Mouse (Mus musculus): ENCODE measurements around the gene Gm20388. TPM values are rescaled to one million over a fixed set of nuclear protein-coding genes. Genes with fewer than 3 reads are reported as not detected.

Gene Gm20388
- polyA plus RNA-seq, 1 experiment from 2014 or later: not detected

DNA sequence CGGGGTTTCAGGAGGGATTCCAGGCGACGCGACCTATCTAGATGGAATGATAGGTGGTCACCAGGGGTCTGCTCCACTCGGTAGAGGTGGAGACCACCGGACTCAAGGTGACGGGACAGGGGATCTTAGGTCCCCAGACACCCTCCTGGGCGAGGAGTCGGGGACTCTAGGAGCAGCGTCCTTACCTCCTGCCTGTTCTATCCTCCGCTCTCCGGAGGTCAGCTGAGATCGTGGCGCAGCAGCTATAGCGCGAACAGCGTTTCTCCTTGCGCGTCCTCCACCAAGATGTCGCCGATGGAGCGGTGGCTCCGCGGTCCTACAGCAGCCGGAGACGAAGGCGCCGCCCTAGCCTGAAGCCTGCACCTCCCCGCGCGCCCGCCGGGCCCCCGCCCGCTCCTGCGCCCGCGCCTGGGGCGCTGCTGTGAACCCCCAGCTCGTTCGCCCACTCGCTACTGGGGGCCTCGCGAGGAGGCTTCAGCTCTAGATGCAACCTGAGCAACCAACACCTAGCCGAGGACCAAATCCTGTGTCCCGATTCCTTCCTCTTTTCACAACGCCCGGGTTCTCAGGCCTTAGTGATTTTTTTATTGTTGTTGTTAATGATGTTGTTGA, 3949.1 kb downstream of the Gm20388 start, which contains the start of gene Ccsap:
Gene Ccsap, minus strand, starts transcription at position 562 of the 612 bp plus-strand sequence.
- ATAC-seq (ENCODE audit: insufficient number of reproducible peaks, insufficient read depth, low FRiP score, low TSS enrichment, low read depth): peak; percentile 45; the same call in 1 of the 2 replicates
- peak within 1 kb of the TSS; percentile 92 for H3K4me2 ChIP-seq
- peak within 1 kb of the TSS; percentile 91 for H3K4me3 ChIP-seq
- H3K4me1 ChIP-seq: peaks cover 13% of the 10 kb centered on the region
- peak within 1 kb of the TSS; percentile 12; the same call in 1 of the 2 replicates for H3K27ac ChIP-seq
- H3K27me3 ChIP-seq: peaks cover 36% of the 10 kb centered on the region
- H3K9me3 ChIP-seq: no peaks in the 10 kb centered on the region
- H3K9ac ChIP-seq: peak within 1 kb of the TSS; percentile 83
- 2% methylated on average over 48 of the region's 48 CpGs for WGBS
- no peaks in the 10 kb centered on the region for H3K36me3 ChIP-seq

DNA sequence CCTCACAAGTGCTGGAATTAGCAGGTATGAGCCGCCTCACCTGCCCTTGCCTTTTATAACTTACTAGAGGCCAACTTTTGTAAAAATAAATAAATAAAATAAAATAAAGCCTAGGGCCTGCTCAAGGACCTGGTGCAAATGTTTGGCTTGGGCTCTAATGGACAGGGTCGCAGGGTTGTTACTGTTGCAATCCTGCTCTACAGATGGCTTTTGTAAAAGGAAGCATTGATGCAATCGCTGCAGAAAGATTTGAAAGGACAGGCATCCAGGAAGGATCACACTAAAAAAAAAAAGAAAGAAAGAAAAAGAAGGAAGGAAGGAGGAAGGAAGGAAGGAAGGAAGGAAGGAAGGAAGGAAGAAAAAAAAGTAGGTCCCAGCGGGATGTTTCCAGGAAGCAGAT, 3949.7 kb downstream of the Gm20388 start:
- WGBS: 69% methylated on average over 4 of the region's 4 CpGs
- H3K36me3 ChIP-seq: no peaks in the 10 kb centered on the region
- H3K4me2 ChIP-seq: peak overlapping the region; percentile 92
- no peak overlapping the region for H3K9ac ChIP-seq
- peaks cover 39% of the 10 kb centered on the region for H3K27me3 ChIP-seq
- no peak overlapping the region for H3K27ac ChIP-seq
- H3K4me3 ChIP-seq: peak overlapping the region; percentile 91
- H3K9me3 ChIP-seq: no peaks in the 10 kb centered on the region
- no peak for ATAC-seq (ENCODE audit: insufficient number of reproducible peaks, insufficient read depth, low FRiP score, low TSS enrichment, low read depth)
- H3K4me1 ChIP-seq: peaks cover 13% of the 10 kb centered on the region

- no peaks in the 10 kb centered on the region for H3K36me3 ChIP-seq
- no peaks in the 10 kb centered on the region for H3K9me3 ChIP-seq
- no peak overlapping the region for H3K4me3 ChIP-seq
- 70% methylated on average over 7 of the region's 7 CpGs for WGBS
- H3K27ac ChIP-seq: no peak overlapping the region
- H3K4me2 ChIP-seq: no peak overlapping the region
- ATAC-seq (ENCODE audit: insufficient number of reproducible peaks, insufficient read depth, low FRiP score, low TSS enrichment, low read depth): no peak
- peaks cover 34% of the 10 kb centered on the region for H3K27me3 ChIP-seq
- H3K9ac ChIP-seq: no peak overlapping the region
- H3K4me1 ChIP-seq: peaks cover 14% of the 10 kb centered on the region
These were observed 3955.1 kb downstream of the Gm20388 start for GRCm38 (mm10) chr8:123865786-123866185.

DNA sequence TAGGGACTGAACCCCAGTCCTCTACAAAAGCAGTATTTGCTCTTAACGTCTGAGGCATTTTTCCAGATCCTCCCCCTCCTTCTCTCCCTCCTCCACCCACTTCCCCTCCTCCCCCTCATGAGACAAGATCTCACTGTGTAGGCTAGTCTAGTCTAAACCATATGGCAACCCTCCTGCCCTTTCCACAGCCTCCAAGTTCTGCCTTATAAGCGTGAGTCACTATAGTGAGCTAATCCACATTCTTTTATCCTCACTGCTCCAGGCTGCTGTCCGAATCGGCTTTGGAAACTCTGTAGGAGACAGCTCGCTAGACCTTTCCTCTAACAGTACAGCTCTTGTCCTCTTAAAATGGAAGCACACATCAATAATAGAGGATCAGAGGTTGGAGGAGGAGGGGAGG, 3956.3 kb downstream of the Gm20388 start:
- no peak for ATAC-seq (ENCODE audit: insufficient number of reproducible peaks, insufficient read depth, low FRiP score, low TSS enrichment, low read depth)

GRCm38 (mm10) chr8:123872048-123872447, 3961.4 kb downstream of the Gm20388 start:
- Histone ChIP-seq H3K4me3 (no peak overlapping the region), H3K27me3 (no peaks in the 10 kb centered on the region), H3K27ac (no peak overlapping the region), H3K4me1 (peaks cover 13% of the 10 kb centered on the region), H3K36me3 (no peaks in the 10 kb centered on the region), H3K4me2 (no peak overlapping the region), H3K9ac (no peak overlapping the region), H3K9me3 (no peaks in the 10 kb centered on the region)
- WGBS: 46% methylated on average over 9 of the region's 9 CpGs
- ATAC-seq (ENCODE audit: insufficient number of reproducible peaks, insufficient read depth, low FRiP score, low TSS enrichment, low read depth): no peak

More for the DNA sequence above, 3956.3 kb downstream of the Gm20388 start:
- 8% methylated on average over 5 of the region's 5 CpGs for WGBS
- Histone ChIP-seq H3K36me3 (no peaks in the 10 kb centered on the region), H3K27ac (no peak overlapping the region), H3K27me3 (peaks cover 30% of the 10 kb centered on the region), H3K9me3 (no peaks in the 10 kb centered on the region), H3K4me3 (no peak overlapping the region), H3K4me2 (no peak overlapping the region), H3K4me1 (peaks cover 18% of the 10 kb centered on the region), H3K9ac (no peak overlapping the region)

DNA sequence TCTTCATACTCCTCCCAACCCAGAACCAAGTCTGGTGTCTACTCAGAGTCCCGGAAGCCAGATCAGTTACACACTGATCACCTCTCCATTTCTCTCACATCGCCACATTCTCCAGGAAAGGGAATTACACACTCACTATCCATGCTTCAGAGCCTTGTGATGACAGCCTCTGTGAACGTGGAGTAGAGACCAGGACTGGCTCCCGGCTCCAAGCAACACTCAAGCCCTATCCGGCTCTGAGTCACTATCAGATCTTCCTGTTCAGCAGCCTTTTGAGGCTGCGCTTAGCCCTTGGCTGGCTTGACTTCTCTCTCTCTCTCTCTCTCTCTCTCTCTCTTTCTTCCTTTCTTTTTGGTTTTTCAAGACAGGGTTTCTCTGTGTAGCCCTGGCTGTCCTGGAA, 3962.7 kb downstream of the Gm20388 start:
- no peaks in the 10 kb centered on the region for H3K27me3 ChIP-seq
- 72% methylated on average over 6 of the region's 6 CpGs for WGBS
- H3K4me2 ChIP-seq: no peak overlapping the region
- H3K9me3 ChIP-seq: no peaks in the 10 kb centered on the region
- no peak overlapping the region for H3K27ac ChIP-seq
- ATAC-seq (ENCODE audit: insufficient number of reproducible peaks, insufficient read depth, low FRiP score, low TSS enrichment, low read depth): no peak
- H3K4me3 ChIP-seq: no peak overlapping the region
- H3K9ac ChIP-seq: no peak overlapping the region
- H3K36me3 ChIP-seq: no peaks in the 10 kb centered on the region
- H3K4me1 ChIP-seq: peaks cover 9% of the 10 kb centered on the region

DNA sequence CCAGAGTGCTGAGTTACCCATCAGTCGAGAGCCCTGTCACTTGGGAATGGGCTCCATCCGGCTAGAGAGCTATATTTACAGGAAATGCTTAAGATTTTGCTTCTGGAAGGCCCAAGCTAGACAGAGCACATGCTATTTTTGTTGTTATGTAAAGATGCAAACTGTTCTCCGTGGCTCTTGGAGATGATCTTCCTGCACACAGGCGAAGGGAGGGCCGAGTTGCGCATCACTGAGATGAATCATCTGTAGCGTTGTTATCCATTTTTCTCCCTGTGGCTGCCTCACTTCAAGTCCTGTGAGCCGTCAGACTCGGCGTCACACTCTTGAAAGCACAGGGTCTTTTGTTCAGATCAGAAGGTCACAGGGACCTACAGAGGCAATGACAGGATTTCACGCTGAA, 3963.7 kb downstream of the Gm20388 start:
- Histone ChIP-seq H3K9ac (no peak overlapping the region), H3K9me3 (no peaks in the 10 kb centered on the region), H3K27me3 (no peaks in the 10 kb centered on the region), H3K27ac (no peak overlapping the region), H3K4me1 (peaks cover 9% of the 10 kb centered on the region), H3K36me3 (no peaks in the 10 kb centered on the region), H3K4me2 (no peak overlapping the region), H3K4me3 (no peak overlapping the region)
- 81% methylated on average over 11 of the region's 11 CpGs for WGBS
- no peak for ATAC-seq (ENCODE audit: insufficient number of reproducible peaks, insufficient read depth, low FRiP score, low TSS enrichment, low read depth)

GRCm38 (mm10) chr8:123877865-123878264, 3967.2 kb downstream of the Gm20388 start:
- Histone ChIP-seq H3K9me3 (no peaks in the 10 kb centered on the region), H3K36me3 (no peaks in the 10 kb centered on the region), H3K4me1 (0 out of 2 replicates have a peak, but pooled peaks cover 3% of the 10 kb centered on the region), H3K27me3 (no peaks in the 10 kb centered on the region), H3K27ac (no peak overlapping the region), H3K9ac (no peak overlapping the region), H3K4me2 (no peak overlapping the region), H3K4me3 (no peak overlapping the region)
- no peak for ATAC-seq (ENCODE audit: insufficient number of reproducible peaks, insufficient read depth, low FRiP score, low TSS enrichment, low read depth)
- 59% methylated on average over 2 of the region's 2 CpGs for WGBS

DNA sequence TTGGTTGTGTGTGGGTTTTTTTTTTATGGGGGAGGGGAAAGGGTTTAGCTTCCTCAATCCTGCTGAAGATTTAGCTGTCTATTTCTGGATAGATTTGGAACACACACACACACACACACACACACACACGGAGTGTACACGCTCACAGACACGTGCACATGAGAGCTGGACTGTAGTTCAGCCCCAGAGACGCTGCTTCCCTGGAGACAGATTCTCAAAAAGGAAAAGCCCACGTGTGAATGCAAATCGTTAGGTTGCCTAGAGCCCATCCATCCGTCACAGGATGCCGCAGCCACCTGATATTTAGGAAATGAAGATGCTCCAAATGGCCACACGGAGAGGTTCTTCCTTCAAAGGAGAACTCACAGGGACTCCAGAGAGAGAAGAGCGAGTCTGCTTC, 3969.6 kb downstream of the Gm20388 start:
- no peak overlapping the region for H3K4me2 ChIP-seq
- H3K9ac ChIP-seq: no peak overlapping the region
- H3K27me3 ChIP-seq: no peaks in the 10 kb centered on the region; the same call in 1 of the 2 replicates
- H3K27ac ChIP-seq: no peak overlapping the region
- WGBS: 67% methylated on average over 10 of the region's 10 CpGs
- no peak overlapping the region for H3K4me3 ChIP-seq
- no peaks in the 10 kb centered on the region for H3K9me3 ChIP-seq
- no peak for ATAC-seq (ENCODE audit: insufficient number of reproducible peaks, insufficient read depth, low FRiP score, low TSS enrichment, low read depth)
- peaks cover 15% of the 10 kb centered on the region for H3K4me1 ChIP-seq
- H3K36me3 ChIP-seq: no peaks in the 10 kb centered on the region

GRCm38 (mm10) chr8:123880821-123881350, 3970.2 kb downstream of the Gm20388 start:
- no peaks in the 10 kb centered on the region for H3K9me3 ChIP-seq
- H3K27me3 ChIP-seq: peaks cover 1% of the 10 kb centered on the region; the same call in 1 of the 2 replicates
- no peak overlapping the region for H3K4me3 ChIP-seq
- ATAC-seq (ENCODE audit: insufficient number of reproducible peaks, insufficient read depth, low FRiP score, low TSS enrichment, low read depth): no peak
- H3K9ac ChIP-seq: no peak overlapping the region
- no peaks in the 10 kb centered on the region for H3K36me3 ChIP-seq
- no peak overlapping the region for H3K27ac ChIP-seq
- WGBS: 46% methylated on average over 4 of the region's 4 CpGs
- H3K4me1 ChIP-seq: peaks cover 15% of the 10 kb centered on the region
- H3K4me2 ChIP-seq: no peak overlapping the region

- no peak overlapping the region for H3K4me3 ChIP-seq
- H3K27me3 ChIP-seq: peaks cover 8% of the 10 kb centered on the region; the same call in 1 of the 2 replicates
- no peak overlapping the region for H3K9ac ChIP-seq
- H3K27ac ChIP-seq: no peak overlapping the region
- ATAC-seq (ENCODE audit: insufficient number of reproducible peaks, insufficient read depth, low FRiP score, low TSS enrichment, low read depth): no peak
- H3K36me3 ChIP-seq: no peaks in the 10 kb centered on the region
- WGBS: 63% methylated on average over 2 of the region's 2 CpGs
- peaks cover 15% of the 10 kb centered on the region for H3K4me1 ChIP-seq
- H3K9me3 ChIP-seq: no peaks in the 10 kb centered on the region
- H3K4me2 ChIP-seq: no peak overlapping the region
These were observed 3971.8 kb downstream of the Gm20388 start for GRCm38 (mm10) chr8:123882412-123882811.

DNA sequence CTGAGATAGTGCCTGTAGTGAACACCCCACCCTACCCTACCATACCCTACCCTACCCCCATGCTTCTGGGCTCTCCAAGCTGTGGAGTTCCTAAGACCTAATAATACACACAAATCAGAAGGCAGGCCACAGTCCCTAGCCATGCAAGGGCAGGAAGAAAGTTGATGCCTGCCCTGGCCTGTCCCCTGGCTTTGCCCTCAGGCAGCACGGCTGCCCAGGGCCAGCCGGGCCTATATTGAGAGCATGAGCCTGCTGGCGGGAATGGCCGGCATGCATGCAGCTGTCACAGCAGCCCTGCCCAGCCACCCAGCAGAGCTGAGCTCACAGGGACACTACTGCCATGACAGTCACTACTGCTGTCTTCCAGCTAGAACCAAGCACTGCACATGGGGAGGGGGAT, 3972.5 kb downstream of the Gm20388 start:
- Histone ChIP-seq H3K9ac (no peak overlapping the region), H3K27me3 (peaks cover 8% of the 10 kb centered on the region; the same call in 1 of the 2 replicates), H3K36me3 (no peaks in the 10 kb centered on the region), H3K9me3 (no peaks in the 10 kb centered on the region), H3K4me2 (no peak overlapping the region), H3K4me3 (no peak overlapping the region), H3K4me1 (peaks cover 15% of the 10 kb centered on the region), H3K27ac (no peak overlapping the region)
- no peak; the same call in 1 of the 2 replicates for ATAC-seq (ENCODE audit: insufficient number of reproducible peaks, insufficient read depth, low FRiP score, low TSS enrichment, low read depth)
- 59% methylated on average over 4 of the region's 4 CpGs for WGBS
